Mouse (Mus musculus) mesoderm, embryonic 11.5 days (tissue): Measurements from ENCODE around the gene Mapk6.
"Not testable (repeated sequence)": the region's sequence is repeated elsewhere in the genome, so short reads cannot be mapped to it uniquely, and the experiment has no call there.

Source experiments
- DNase-seq: peaks from one replicate; pipeline ENCODE4 v3.0.0-alpha.2; 2012; ENCODE audit warnings: low read depth, low spot score

Mapk6 gene

DNA sequence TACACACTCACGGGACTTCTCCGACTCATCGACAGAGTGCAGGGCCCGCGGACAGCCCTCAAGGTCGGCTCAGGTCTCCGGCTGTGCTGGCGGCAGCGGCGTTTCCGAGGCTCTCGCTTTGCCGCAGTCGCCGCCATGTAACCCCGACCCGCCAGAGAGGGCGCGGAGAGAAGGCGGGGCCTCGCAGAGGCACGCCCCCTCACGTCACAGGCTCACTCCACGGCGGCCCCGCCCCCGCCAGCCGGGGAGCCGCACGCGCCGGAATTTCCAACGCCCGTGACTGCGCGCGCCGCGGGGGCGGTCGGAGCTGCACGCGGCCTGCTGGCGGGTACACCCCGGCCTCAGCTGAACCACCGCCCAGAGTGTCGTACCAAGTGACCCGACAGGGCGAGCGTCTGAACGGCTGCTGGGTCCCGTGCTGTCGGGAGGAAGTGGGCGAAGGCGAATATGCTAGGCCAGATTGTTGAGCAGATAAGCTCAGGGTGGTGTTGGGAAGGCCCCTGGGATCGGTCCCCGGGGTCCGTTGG lies at the start of gene Mapk6:
Gene Mapk6, minus strand, starts transcription at position 154 of the 527 bp plus-strand sequence.
- peak; percentile 96 for DNase-seq

GRCm38 (mm10) chr9:75455684-75456083 lies 45.9 kb upstream of the Mapk6 start:
- DNase-seq = no peak

GRCm38 (mm10) chr9:75453994-75454393 lies 44.2 kb upstream of the Mapk6 start:
- DNase-seq = no peak

GRCm38 (mm10) chr9:75448021-75448420 lies 38.2 kb upstream of the Mapk6 start:
- no peak for DNase-seq

DNA sequence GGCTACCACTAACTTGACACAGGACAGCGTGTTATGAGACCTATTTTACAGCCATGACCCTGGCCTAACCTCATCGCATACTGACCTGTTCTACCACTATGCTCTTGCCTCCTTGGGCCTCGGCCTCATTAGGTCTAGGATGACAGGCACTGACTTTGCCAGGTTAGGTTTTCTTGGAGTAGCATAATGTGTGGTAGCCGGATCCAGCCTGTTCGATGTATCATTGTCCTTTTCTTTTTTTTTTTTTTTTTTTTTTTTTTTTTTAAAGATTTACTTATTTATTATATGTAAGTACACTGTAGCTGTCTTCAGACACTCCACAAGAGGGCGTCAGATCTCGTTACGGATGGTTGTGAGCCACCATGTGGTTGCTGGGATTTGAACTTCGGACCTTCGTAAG lies 36.8 kb upstream of the Mapk6 start:
- DNase-seq = not testable (repeated sequence)

GRCm38 (mm10) chr9:75444981-75445380 lies 35.2 kb upstream of the Mapk6 start:
- DNase-seq = no peak

GRCm38 (mm10) chr9:75441691-75442131 lies 31.9 kb upstream of the Mapk6 start:
- DNase-seq = no peak

GRCm38 (mm10) chr9:75440796-75441666 lies 31.2 kb upstream of the Mapk6 start, which contains the start of gene Leo1:
TSS of gene Leo1 (plus strand) at chr9:75441524.
- DNase-seq = peak; percentile 92

- peak; percentile 41 for DNase-seq
These were observed 28.0 kb upstream of the Mapk6 start for GRCm38 (mm10) chr9:75437653-75438385.

- DNase-seq = peak; percentile 85
These were observed 26.1 kb upstream of the Mapk6 start for GRCm38 (mm10) chr9:75435918-75436317.

GRCm38 (mm10) chr9:75435291-75435690 lies 25.5 kb upstream of the Mapk6 start:
- DNase-seq = no peak

DNA sequence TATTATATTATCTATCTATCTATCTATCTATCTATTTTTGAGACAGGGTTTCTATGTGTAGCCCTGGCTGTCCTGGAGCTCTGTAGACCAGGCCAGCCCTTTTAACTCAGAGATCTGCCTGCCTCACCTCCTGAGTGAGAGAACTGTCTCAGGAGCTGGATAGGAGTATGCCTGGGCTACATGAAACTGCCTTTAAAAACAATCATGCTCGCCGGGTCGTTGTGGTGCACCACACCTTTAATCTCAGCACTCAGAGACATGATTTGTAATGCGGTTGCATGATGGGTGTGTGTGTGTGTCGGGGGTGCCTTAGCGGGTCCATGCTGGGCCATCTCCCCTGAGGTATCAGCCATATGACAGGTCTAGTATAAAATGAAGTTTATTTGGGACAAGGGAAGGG lies 25.1 kb upstream of the Mapk6 start:
- DNase-seq = no peak

DNA sequence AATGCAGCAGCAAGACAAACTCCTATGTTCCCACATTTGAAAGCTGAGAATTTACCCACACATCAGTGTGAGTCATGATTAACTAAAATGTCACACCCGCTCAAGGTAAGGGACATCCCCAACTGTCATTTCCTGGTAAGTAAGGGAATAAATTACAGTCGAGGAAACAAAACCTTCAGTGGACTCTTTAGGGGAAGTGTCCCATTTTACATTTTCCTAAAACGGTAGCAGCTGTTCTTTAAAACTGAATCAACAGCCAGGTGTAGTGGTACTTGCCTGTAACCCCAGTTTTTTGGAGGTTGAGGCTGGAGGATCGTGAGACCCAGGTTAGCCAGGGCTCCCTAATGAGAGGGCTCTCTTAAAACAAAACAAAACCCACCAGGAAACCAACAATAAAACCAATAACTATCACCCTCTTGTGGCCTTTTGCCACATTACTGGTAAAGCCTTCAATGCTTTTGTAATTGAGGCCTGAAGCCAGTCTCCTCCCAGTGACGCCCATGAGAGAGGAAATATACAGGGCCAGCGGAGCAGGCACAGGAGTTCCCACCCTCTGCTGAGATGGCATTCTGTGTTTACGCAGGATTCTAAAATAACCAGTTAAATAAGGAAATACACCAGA lies 24.5 kb upstream of the Mapk6 start:
- peak; percentile 45 for DNase-seq

GRCm38 (mm10) chr9:75432694-75433093 lies 22.9 kb upstream of the Mapk6 start:
- DNase-seq = no peak

GRCm38 (mm10) chr9:75430822-75431621 lies 21.2 kb upstream of the Mapk6 start:
- no peak for DNase-seq

DNA sequence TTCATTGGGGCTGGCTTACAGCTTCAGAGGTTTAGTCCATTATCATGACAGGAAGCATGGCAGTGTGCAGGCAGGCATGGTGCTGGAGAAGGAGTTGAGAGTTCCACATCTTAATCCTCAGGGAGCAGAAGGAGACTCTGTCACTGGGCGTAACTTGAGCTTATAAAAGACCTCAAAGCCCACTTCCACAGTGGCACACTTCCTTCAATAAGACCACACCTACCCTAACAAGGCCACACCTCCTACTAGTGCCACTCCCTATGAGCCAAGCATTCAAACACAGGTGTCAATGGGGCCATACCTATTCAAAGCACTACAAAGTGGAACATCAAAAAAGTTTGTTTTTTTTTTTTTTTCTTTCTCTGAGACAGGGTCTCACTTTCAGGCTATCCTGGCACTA lies 19.9 kb upstream of the Mapk6 start:
- DNase-seq = no peak

- no peak for DNase-seq
These were observed 19.2 kb upstream of the Mapk6 start for GRCm38 (mm10) chr9:75429040-75429439.

- DNase-seq = no peak
These were observed 18.4 kb upstream of the Mapk6 start for GRCm38 (mm10) chr9:75428274-75428600.

GRCm38 (mm10) chr9:75427366-75428273 lies 17.8 kb upstream of the Mapk6 start:
- no peak for DNase-seq

- DNase-seq = no peak
These were observed 16.1 kb upstream of the Mapk6 start for GRCm38 (mm10) chr9:75425796-75426391.
